Mouse (Mus musculus): ENCODE data around the gene Btg1-ps2.
A peak's percentile ranks its signal among the peaks of the same experiment; 100 is the strongest.
"Not testable (repeated sequence)": the region's sequence is repeated elsewhere in the genome, so short reads cannot be mapped to it uniquely, and the experiment has no call there.

Gene Btg1-ps2

DNA sequence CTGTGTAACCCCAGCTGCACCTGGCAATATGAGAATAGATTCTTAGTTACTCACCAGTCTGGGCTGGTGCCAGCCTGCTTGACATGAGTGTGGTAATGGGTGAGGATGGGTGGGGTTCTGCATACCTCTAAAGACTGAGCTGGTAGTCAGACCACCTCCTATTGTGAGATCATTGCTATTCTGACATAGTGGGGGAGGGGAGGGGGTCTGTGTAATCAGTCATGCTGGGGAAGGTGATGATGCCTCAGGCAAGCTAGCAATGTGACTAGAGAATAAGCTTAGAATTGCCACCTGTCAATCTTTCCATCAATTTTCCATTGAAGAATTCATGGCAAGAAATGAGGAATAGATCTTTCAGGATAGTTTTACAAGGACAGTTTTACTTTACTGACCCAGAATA lies at the start of gene Btg1-ps2:
Gene Btg1-ps2, minus strand, starts transcription at position 101 of the 400 bp plus-strand sequence.
- DNase-seq (ENCODE audit: low read depth, low spot score): not testable (repeated sequence)

DNA sequence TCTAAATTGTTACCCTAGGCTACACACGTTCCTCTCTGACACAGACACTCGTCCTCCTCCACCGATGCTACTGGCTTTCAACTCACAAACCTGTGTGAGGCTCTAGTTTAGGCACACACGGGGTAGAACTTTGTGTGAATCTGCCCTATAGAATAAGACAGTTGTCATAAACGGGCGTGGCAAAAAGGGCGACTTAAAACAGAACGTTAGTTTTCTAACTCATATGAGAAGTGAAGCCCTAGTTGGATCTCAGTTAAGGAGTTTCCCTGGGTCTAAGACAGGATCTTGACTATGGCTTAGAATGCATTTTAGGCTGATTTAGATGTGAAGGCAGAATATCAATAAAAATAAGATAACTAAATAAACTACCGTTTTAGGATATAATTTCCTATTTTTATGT lies 42.1 kb upstream of the Btg1-ps2 start, which contains the start of gene Rhox11:
Gene Rhox11, minus strand, starts transcription at position 101 of the 400 bp plus-strand sequence.
- no peak for DNase-seq (ENCODE audit: low read depth, low spot score)

DNA sequence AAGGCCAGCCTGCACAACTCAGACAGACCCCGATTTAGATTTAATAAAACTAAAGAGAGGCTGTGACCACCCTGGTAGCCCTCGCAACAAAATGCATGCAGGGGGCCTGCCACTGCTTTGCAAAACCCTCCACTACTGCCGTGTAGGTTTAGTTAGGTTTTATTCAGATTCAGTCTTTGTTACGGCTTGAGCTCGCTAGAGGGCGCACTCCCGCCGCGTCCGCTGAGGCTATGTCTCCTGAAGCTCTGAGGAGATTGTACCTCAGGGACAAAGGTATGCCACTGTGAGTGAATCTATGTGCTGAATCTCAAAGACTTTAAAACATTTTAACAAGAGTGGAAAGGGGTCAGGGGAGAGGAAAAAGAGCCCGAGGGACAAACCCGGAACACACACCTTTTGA lies 41.3 kb upstream of the Btg1-ps2 start:
- DNase-seq (ENCODE audit: low read depth, low spot score): peak; percentile 65

DNA sequence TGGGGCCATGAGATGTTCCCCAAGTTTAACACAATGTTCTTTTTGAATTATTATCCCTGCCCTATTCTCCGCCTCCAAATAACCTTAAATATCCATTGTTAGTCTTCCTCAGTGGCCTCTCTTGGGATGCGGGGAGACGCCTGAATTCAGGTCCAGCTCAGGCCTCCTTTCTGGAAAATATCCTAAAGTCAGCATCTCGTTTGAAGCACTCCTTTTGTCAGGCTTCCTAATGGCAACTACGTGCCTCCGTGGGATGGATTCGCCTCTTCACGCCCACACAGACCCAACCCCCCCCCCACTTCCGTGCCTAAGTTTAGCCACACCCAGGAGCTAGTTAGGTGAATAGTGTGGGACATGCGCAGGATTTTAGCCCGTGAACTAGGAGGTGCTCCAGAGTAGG lies 23.3 kb upstream of the Btg1-ps2 start, which contains the start of gene Rhox10:
Gene Rhox10, plus strand, starts transcription at position 301 of the 400 bp plus-strand sequence.
- DNase-seq (ENCODE audit: low read depth, low spot score): peak; percentile 20

DNA sequence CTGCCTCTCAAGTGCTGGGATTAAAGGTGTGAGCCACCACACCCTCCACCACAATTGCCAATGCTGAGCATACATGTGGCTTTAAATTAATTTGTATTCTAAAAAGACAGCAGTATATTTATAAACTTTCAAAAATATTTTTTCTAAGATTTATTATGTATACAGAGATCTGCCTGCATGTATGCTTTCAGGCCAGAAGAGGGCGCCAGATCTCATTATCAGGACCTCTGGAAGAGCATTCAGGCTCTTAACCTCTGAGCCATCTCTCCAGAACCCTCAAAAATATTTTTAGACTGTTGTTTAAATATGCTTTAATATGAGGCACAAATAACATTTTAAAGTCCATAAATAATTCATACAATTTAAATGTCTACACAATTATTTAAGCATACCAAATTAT lies 18.6 kb upstream of the Btg1-ps2 start:
- DNase-seq (ENCODE audit: low read depth, low spot score): peak; percentile 26

DNA sequence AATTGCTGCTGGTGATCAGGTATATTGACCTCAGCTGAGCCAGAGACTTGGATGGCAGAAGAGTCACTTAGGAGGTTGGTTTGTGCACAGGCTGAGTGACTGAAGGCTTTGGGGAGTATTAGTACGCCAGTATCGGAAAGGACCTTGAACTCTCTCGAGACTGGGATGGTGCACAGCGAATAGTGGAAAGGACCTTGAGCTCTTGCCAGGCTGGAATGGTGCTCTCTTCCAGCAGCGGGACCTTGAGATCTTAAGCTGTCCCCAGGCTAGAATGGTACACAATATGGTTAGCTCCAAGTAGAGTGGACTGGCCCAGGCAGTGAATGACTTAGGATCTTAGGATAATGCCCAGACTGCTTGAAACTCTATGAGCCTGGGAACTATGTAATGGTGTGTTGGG lies 3.2 kb downstream of the Btg1-ps2 start:
- no peak for DNase-seq (ENCODE audit: low read depth, low spot score)

DNA sequence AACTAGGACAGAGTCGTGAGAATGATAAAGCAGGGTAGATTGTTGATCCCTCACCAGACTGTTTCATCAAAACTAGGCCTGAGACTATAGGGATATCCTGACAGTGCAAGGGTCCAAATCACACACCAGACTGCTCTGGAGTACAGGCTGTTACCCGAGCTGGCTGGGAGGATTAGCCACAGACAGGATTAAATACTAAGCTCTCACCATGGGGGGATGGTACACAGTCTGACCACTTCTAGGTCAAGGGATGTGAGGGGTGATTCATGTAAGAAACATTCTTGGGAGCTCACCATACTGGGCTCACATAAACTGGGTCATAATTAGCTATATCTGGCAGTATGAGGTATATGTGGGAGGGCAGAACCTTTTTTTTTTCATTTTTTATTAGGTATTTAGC lies 9.1 kb downstream of the Btg1-ps2 start:
- no peak for DNase-seq (ENCODE audit: low read depth, low spot score)

DNA sequence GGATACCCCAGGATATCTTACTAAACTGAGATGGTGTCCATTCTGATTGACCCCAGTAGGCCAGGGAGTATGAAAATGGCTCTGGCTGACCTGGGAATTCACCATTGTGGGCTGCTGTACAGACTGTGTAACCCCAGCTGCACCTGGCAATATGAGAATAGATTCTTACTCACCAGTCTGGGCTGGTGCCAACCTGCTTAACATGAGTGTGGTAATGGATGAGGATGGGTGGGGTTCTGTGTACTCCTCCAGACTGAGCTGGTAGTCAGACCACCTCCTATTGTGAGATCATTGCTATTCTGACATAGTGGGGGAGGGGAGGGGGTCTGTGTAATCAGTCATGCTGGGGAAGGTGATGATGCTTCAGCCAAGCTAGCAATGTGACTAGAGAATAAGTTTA lies 24.3 kb downstream of the Btg1-ps2 start, which contains the start of gene Btg1-ps1:
Gene Btg1-ps1, minus strand, starts transcription at position 219 of the 400 bp plus-strand sequence.
- DNase-seq (ENCODE audit: low read depth, low spot score): not testable (repeated sequence)

DNA sequence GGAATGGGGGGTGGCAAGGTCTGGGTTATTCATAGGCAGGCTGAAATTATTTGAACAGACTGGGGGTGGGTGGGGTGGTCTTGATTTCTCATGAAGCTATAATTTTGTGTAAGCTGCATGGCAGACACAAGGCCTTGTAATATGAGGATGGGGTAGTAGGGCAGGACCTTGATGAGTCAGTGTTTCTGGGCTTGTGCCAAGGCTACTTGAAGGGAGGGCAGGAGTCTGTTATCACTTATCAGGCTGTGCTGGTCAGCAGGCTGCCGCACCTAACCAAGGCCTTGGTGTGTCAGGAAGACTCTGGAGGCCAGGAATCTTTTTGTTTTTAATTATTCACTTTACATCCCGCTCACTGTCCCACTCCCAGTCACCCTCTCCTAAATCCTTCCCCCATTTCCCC lies 34.2 kb downstream of the Btg1-ps2 start:
- no peak for DNase-seq (ENCODE audit: low read depth, low spot score)

Measured in R1 (cell line).